Mouse (Mus musculus) bone marrow macrophage, adult 2 months (primary cell): ENCODE data around the gene Nudcd3. TPM values are rescaled to one million over a fixed set of nuclear protein-coding genes. Genes with fewer than 3 reads are reported as not detected.
A peak's percentile ranks its signal among the peaks of the same experiment; 100 is the strongest.

Experiments used
- H3K27ac ChIP-seq: 2 replicates; pipeline ENCODE4 v1.5.1; 2012; ENCODE audit warnings: low read depth, low read length; ENCODE audit not compliant: insufficient read depth
- H3K4me1 ChIP-seq: 2 replicates; pipeline ENCODE4 v1.6.1; 2012; ENCODE audit warnings: low read length; ENCODE audit not compliant: control insufficient read depth, insufficient read depth
- H3K4me3 ChIP-seq: 2 replicates; pipeline ENCODE4 v1.5.1; 2012; ENCODE audit warnings: mild to moderate bottlenecking, low read length, moderate library complexity; ENCODE audit not compliant: insufficient read depth
- CTCF ChIP-seq: IDR thresholded peaks from 2 replicates; pipeline ENCODE4 v1.5.1; 2012; ENCODE audit warnings: low read depth, mild to moderate bottlenecking, low read length, moderate library complexity
- POLR2A ChIP-seq: IDR thresholded peaks from 2 replicates; pipeline ENCODE4 v1.6.1; 2012; ENCODE audit warnings: mild to moderate bottlenecking, low read depth, low read length, borderline replicate concordance
- polyA plus RNA-seq: library from polyadenylated mRNA; stranded (reverse); fragments of >200 nt; gene quantifications from 2 replicates; pipeline ENCODE4 v1.2.4, GENCODE M21; 2012; ENCODE audit not compliant: missing spikeins, insufficient read depth, insufficient read length

Gene Nudcd3
- polyA plus RNA-seq, 1 experiment: 30.6 TPM

GRCm38 (mm10) chr11:6207090-6207489 lies 6.9 kb upstream of the Nudcd3 start:
- TF ChIP-seq POLR2A: no peak
- no peak for TF ChIP-seq CTCF
- no peak overlapping the region for H3K27ac ChIP-seq
- H3K4me3 ChIP-seq: no peak overlapping the region
- no peaks in the 10 kb centered on the region for H3K4me1 ChIP-seq

DNA sequence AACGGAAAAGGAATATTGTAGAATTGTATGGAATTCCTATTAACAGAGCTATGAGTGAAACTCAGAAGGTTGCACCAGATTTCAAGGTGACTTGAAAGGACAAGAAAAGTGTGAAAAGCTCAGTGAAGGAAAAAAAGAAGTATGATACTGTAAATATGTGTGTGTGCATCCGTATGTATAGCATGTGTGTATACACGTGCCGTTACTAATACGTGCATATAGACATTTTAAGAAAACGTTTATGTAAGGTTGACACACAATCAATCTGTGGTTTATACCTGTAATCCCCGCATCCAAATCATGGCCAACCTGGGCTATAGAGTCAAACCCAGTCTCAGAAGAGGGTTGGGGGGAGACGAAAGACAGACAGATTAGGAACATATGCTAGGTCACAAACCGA lies 355 bp upstream of the Nudcd3 start:
- H3K27ac ChIP-seq: no peak overlapping the region; the same call in 1 of the 2 replicates

DNA sequence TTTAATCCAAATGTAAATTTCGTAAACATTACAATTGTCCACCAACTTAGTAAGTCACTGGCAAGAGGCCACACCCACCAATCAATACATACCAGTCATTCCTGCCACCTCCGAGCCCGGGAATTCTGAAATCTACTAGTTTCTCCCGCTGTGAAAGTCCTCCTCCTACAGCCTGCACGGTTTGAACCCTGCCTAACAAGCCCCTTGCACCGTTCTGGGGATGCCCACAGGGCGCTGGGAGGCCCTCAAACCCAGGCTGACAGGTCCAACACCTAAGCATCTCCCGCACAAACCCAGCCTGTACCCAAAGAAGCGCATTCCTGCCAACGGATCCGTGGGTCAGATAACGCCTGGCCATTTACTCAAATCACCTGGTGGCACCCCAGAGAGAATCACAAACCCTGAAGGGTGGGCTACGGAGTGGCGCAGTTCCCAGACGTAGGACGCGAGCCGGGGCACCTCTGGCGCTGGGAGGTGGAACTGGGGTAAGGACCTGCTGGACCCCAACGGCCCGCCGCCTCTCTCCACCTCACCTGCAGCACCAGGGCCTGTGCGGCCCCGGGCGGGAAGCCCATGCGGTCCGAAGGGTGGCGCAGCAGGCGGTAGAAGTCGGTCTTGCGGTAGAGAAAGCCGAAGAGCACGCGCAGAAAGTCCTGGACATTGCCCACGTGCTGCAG lies 667 bp downstream of the Nudcd3 start, which contains the start of gene A730071L15Rik:
Gene A730071L15Rik, plus strand, starts transcription at position 620 of the 677 bp plus-strand sequence.
- peak within 1 kb of the TSS; percentile 97 for H3K27ac ChIP-seq
- TF ChIP-seq CTCF (no peak), POLR2A (no peak)
- peaks cover 20% of the 10 kb centered on the region for H3K4me1 ChIP-seq
- peak within 1 kb of the TSS; percentile 95 for H3K4me3 ChIP-seq

More for the DNA sequence above, 355 bp upstream of the Nudcd3 start:
- H3K4me3 ChIP-seq: peak overlapping the region; percentile 95
- peaks cover 18% of the 10 kb centered on the region for H3K4me1 ChIP-seq
- TF ChIP-seq POLR2A (no peak), CTCF (no peak)

DNA sequence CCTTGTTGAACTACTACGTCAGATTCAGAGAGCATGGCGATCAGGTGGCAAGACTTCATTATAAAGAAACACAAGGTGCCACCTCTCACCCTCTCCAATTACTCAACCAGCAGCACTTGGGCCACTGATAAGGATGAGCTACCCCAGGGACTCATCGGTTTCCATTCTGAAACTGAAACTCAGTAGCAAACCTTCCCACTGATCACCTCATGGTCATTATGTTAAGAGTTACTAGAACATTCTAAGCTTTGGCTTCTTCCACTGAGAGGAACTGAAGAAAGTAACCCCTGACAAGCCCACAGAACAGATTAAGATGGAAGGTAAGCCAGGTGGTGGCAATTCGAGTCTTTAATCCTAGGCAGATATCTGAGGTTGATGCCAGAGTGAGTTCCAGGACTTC lies 1.8 kb downstream of the Nudcd3 start:
- TF ChIP-seq CTCF (no peak), POLR2A (no peak)
- Histone ChIP-seq H3K4me1 (peaks cover 22% of the 10 kb centered on the region), H3K4me3 (peak overlapping the region; percentile 8), H3K27ac (no peak overlapping the region)

GRCm38 (mm10) chr11:6196780-6197179 lies 3.4 kb downstream of the Nudcd3 start:
- H3K27ac ChIP-seq: no peak overlapping the region
- no peak for TF ChIP-seq CTCF
- no peak for TF ChIP-seq POLR2A
- H3K4me1 ChIP-seq: peaks cover 22% of the 10 kb centered on the region
- no peak overlapping the region for H3K4me3 ChIP-seq

DNA sequence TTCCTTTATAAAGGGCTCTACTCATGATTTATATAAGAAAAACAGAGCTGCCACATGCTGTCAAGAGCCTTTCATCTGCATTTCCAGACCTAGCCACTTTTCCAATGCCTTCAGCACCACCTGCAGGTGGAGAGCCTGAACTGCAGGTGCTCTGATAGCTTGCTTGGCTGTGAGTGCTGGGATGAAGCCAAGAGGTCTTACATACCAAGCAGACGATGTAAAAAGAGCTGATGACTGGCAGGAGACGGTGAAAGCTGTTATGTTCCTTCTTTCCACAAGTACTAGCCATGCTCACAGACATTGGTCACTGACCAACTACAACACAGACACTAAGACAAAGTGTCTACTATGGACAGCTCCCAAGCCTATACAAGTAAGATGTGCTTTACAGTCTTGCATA lies 12.3 kb downstream of the Nudcd3 start:
- no peaks in the 10 kb centered on the region for H3K4me1 ChIP-seq
- H3K4me3 ChIP-seq: no peak overlapping the region
- no peak overlapping the region for H3K27ac ChIP-seq
- TF ChIP-seq POLR2A: no peak
- peak; percentile 88 for TF ChIP-seq CTCF

GRCm38 (mm10) chr11:6187399-6187798 lies 12.8 kb downstream of the Nudcd3 start:
- Histone ChIP-seq H3K27ac (no peak overlapping the region), H3K4me3 (no peak overlapping the region), H3K4me1 (no peaks in the 10 kb centered on the region)
- no peak for TF ChIP-seq CTCF
- no peak for TF ChIP-seq POLR2A

DNA sequence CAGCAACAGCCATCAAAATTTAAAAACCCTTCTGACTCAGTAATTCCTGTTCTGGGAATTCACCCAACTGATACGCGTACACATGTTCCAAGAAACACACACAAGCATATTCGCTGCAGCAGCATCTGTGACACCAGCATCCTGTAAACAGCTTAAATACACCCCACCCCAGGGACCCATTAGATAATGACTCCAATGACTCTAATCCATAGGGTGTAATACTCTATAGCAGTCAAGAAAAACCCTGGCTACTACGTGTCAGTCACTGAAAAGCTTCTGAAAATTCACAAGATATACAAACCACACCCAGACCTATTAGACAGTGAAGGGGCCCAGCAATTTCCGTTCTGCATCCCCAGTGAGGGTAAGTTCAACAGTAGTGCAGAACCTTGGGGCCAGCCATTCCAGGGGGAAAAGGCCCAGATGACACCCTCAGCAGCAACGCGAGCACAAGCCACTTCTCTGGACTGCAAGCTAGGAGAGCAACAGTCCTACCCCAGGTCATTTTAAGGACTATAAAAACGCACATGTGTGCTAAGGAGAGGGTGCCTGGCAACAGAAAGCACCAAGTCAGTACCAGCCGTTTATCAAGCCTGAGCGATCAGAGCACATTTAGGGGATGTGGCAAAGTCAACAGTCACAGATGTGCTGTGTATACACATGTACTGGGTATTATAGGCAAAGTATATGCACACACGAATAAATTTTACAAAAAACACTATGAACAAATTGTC lies 15.8 kb downstream of the Nudcd3 start:
- H3K4me3 ChIP-seq: no peak overlapping the region
- H3K4me1 ChIP-seq: peaks cover 10% of the 10 kb centered on the region
- TF ChIP-seq POLR2A (no peak), CTCF (no peak)
- no peak overlapping the region for H3K27ac ChIP-seq

GRCm38 (mm10) chr11:6183246-6183645 lies 17.0 kb downstream of the Nudcd3 start:
- peaks cover 19% of the 10 kb centered on the region for H3K4me1 ChIP-seq

DNA sequence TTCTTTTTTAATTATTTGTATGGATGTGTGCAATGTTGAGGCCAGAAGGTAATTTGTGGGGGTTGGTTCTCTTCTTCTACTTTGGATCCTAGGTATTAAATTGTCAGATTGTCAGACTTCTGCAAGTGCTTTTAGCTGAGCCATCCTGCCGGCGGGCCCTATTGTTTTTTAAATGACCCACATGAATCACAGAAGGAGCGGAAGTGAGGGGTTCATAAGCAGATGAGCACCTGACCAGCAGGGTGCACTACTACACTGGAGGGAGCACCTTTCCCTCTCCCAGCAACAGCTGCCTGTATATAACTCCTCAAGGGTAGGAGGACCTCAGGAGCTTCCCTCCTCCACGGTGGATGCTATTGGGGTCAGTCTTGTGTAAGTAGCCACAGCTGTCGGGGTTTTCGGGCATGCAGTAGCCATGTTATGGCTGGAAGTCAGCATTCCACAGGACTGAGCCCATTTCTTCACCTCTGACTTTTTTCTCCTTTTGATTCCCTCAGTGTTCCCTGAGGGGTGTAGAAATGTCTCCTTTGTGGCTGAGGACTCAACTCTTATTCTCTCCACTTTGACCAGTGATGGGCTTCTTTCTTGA lies 19.3 kb downstream of the Nudcd3 start:
- TF ChIP-seq CTCF (no peak), POLR2A (no peak)
- no peak overlapping the region for H3K4me3 ChIP-seq
- peaks cover 28% of the 10 kb centered on the region for H3K4me1 ChIP-seq
- H3K27ac ChIP-seq: no peak overlapping the region

More at GRCm38 (mm10) chr11:6183246-6183645, 17.0 kb downstream of the Nudcd3 start:
- no peak for TF ChIP-seq POLR2A
- TF ChIP-seq CTCF: no peak
- Histone ChIP-seq H3K27ac (no peak overlapping the region), H3K4me3 (no peak overlapping the region)
